Mouse (Mus musculus): ENCODE measurements around the gene Gbp7. TPM values are rescaled to one million over a fixed set of nuclear protein-coding genes. Genes with fewer than 3 reads are reported as not detected.

Gene Gbp7
- total and polyA plus RNA-seq, 3 experiments: 1.9 to 3.9 TPM; not detected in 1

GRCm38 (mm10) chr3:142587386-142587785 is 57.2 kb downstream of the Gbp7 start:
- Histone ChIP-seq H3K27me3 (ENCODE audit: control insufficient read depth in 1 of 2, insufficient read depth in 2 of 2, low read length in 2 of 2) (no peaks in the 10 kb centered on the region; a peak in 1 of 4 replicates), H3K4me1 (ENCODE audit: control insufficient read depth in 1 of 2, insufficient read depth in 2 of 2, low read length in 2 of 2) (no peaks in the 10 kb centered on the region), H3K9ac (ENCODE audit: control insufficient read depth, low read depth, low read length, poor library complexity, severe bottlenecking) (no peak overlapping the region), H3K79me2 (ENCODE audit: control insufficient read depth, insufficient read depth, low read length, poor library complexity) (no peaks in the 10 kb centered on the region), H3K4me3 (ENCODE audit: control insufficient read depth in 1 of 2, insufficient read depth in 1 of 2, low read depth in 2 of 2, low read length in 2 of 2) (no peak overlapping the region), H3K36me3 (ENCODE audit: control insufficient read depth in 1 of 2, insufficient read depth in 2 of 2, low read length in 2 of 2) (no peaks in the 10 kb centered on the region), H3K27ac (ENCODE audit: control insufficient read depth, low read depth, low read length) (no peak overlapping the region), H3K9me3 (replicated peaks; ENCODE audit: insufficient read depth, low read length) (no peaks in the 10 kb centered on the region)
- TF ChIP-seq E2F4 (IDR thresholded peaks at IDR 0.05; ENCODE audit: borderline replicate concordance, low read depth, low read length) (no peak), MAFK (IDR thresholded peaks at IDR 0.05; ENCODE audit: borderline replicate concordance, low read depth, low read length) (no peak), MYB (IDR thresholded peaks at IDR 0.05; ENCODE audit: low read depth, low read length) (no peak), ZNF384 (IDR thresholded peaks at IDR 0.05; ENCODE audit: low read depth, low read length) (no peak), MXI1 (IDR thresholded peaks at IDR 0.05; ENCODE audit: low read depth, low read length) (no peak), MEF2A (IDR thresholded peaks at IDR 0.05; ENCODE audit: extremely low read depth, insufficient replicate concordance, low read depth, low read length, poor library complexity, severe bottlenecking) (no peak), CHD1 (IDR thresholded peaks at IDR 0.05; ENCODE audit: low read depth, low read length) (no peak), CTCF (IDR thresholded peaks at IDR 0.05 in 2 of 3, conservative IDR thresholded peaks at IDR 0.05 in 1 of 3; ENCODE audit: control insufficient read depth in 1 of 3, insufficient read depth in 1 of 3, low read depth in 2 of 3, low read length in 3 of 3, poor library complexity in 1 of 3, severe bottlenecking in 1 of 3) (no peak), ELF1 (IDR thresholded peaks at IDR 0.05; ENCODE audit: low read depth, low read length) (no peak), HCFC1 (IDR thresholded peaks at IDR 0.05; ENCODE audit: low read depth, low read length) (no peak), ZMIZ1 (IDR thresholded peaks at IDR 0.05; ENCODE audit: low read depth, low read length) (no peak), SIN3A (IDR thresholded peaks at IDR 0.05; ENCODE audit: low read length) (no peak), GABPA (IDR thresholded peaks at IDR 0.05; ENCODE audit: low read depth, low read length) (no peak)
- no peak for DNase-seq (ENCODE audit: low read depth, low spot score)

GRCm38 (mm10) chr3:142588888-142589287 is 58.7 kb downstream of the Gbp7 start:
- Histone ChIP-seq H3K79me2 (ENCODE audit: control insufficient read depth, insufficient read depth, low read length, poor library complexity) (no peaks in the 10 kb centered on the region), H3K9ac (ENCODE audit: control insufficient read depth, low read depth, low read length, poor library complexity, severe bottlenecking) (no peak overlapping the region), H3K9me3 (replicated peaks; ENCODE audit: insufficient read depth, low read length) (no peaks in the 10 kb centered on the region), H3K4me3 (ENCODE audit: control insufficient read depth in 1 of 2, insufficient read depth in 1 of 2, low read depth in 2 of 2, low read length in 2 of 2) (no peak overlapping the region), H3K27me3 (ENCODE audit: control insufficient read depth in 1 of 2, insufficient read depth in 2 of 2, low read length in 2 of 2) (no peaks in the 10 kb centered on the region; a peak in 1 of 4 replicates), H3K27ac (ENCODE audit: control insufficient read depth, low read depth, low read length) (no peak overlapping the region), H3K4me1 (ENCODE audit: control insufficient read depth in 1 of 2, insufficient read depth in 2 of 2, low read length in 2 of 2) (no peaks in the 10 kb centered on the region), H3K36me3 (ENCODE audit: control insufficient read depth in 1 of 2, insufficient read depth in 2 of 2, low read length in 2 of 2) (no peaks in the 10 kb centered on the region)
- TF ChIP-seq RAD21 (IDR thresholded peaks at IDR 0.05; ENCODE audit: low read depth, low read length) (no peak), SMC3 (IDR thresholded peaks at IDR 0.05; ENCODE audit: low read depth, low read length) (no peak), TBP (IDR thresholded peaks at IDR 0.05; ENCODE audit: low read depth, low read length) (no peak), ETS1 (IDR thresholded peaks at IDR 0.05; ENCODE audit: low read depth, low read length) (no peak), E2F4 (IDR thresholded peaks at IDR 0.05; ENCODE audit: borderline replicate concordance, low read depth, low read length) (no peak), TCF12 (IDR thresholded peaks at IDR 0.05; ENCODE audit: low read depth, low read length) (no peak)
- DNase-seq (ENCODE audit: low read depth, low spot score): no peak

Data from MEL (cell line).